Comparison of ENCODE assay signal across 12 mouse cellular contexts in the genomic region with DNA sequence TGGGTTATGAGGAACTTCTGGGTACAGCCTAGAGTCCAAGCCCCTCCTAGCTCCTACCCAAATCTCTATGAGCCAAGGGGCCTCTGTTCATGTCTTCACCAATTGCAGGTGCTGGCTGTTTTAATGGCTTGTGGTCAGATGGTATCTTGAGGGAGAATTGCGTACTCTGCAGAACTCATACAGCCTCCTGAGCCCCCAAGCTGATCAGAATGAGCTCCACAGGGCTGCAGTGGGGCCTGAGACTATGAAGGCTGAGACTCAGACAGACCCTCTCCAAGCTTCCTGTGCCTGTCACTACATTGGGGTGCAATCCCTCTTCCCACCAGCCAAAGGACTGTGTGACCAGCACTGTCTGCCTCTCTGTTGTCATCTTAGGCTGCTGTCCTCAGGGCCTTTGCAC. TPM values are rescaled to one million over a fixed set of nuclear protein-coding genes. Genes with fewer than 3 reads are reported as not detected.
DNase-seq lines count a peak whose midpoint lies in the region; ATAC-seq and TF ChIP-seq lines count a peak whose summit lies in the region.
"Had no signal": no experiment of that assay in that cellular context is flagged by ENCODE, and none has a peak within 500 bp of the region (broad histone marks: within the 10 kb centered on the region; RNA-seq: fewer than 3 reads in every experiment).

No protein-coding gene starts in this region.

- H3K9ac ChIP-seq in heart, embryonic 15.5 days, result no peak overlapping the region
- H3K9ac ChIP-seq in limb, embryonic 15.5 days, result no peak overlapping the region

- peak overlapping the region; percentile 86; the same call in 1 of the 2 replicates for H3K27ac ChIP-seq in heart, embryonic 15.5 days
- peak overlapping the region; percentile 94 for H3K27ac ChIP-seq in limb, embryonic 15.5 days
- H3K27ac ChIP-seq in thymus, adult 2 months (ENCODE audit: control insufficient read depth, insufficient read depth, low read length), result no peak overlapping the region

- H3K4me2 ChIP-seq in heart, embryonic 15.5 days, result no peak overlapping the region
- H3K4me2 ChIP-seq in limb, embryonic 15.5 days, result no peak overlapping the region

- no peaks in the 10 kb centered on the region for H3K36me3 ChIP-seq in heart, embryonic 15.5 days
- no peaks in the 10 kb centered on the region for H3K36me3 ChIP-seq in limb, embryonic 15.5 days
- H3K36me3 ChIP-seq in thymus, adult 2 months (ENCODE audit: control insufficient read depth, insufficient read depth, low read length), result no peaks in the 10 kb centered on the region

- ATAC-seq in heart, embryonic 15.5 days (replicated peaks; ENCODE audit: insufficient number of reproducible peaks, insufficient read depth, low FRiP score, low read depth), result no peak
- no peak for ATAC-seq in limb, embryonic 15.5 days (ENCODE audit: insufficient number of reproducible peaks, low FRiP score, low TSS enrichment, low read depth)
- ATAC-seq in monocyte, adult 5-6 weeks (replicated peaks; ENCODE audit: insufficient number of reproducible peaks, low FRiP score, low TSS enrichment, poor library complexity, severe bottlenecking), result no peak
- ATAC-seq: Patski had no signal

- H3K27me3 ChIP-seq in heart, embryonic 15.5 days, result peaks cover 17% of the 10 kb centered on the region; the same call in 1 of the 2 replicates
- peaks cover 4% of the 10 kb centered on the region; the same call in 1 of the 2 replicates for H3K27me3 ChIP-seq in limb, embryonic 15.5 days
- H3K27me3 ChIP-seq in thymus, adult 2 months (ENCODE audit: control insufficient read depth, insufficient read depth, low read length), result peaks cover 4% of the 10 kb centered on the region; the same call in 1 of the 2 replicates

- no peak for TF ChIP-seq POLR2A in thymus, adult 2 months (IDR thresholded peaks at IDR 0.05; ENCODE audit: control insufficient read depth, extremely low read depth, insufficient read depth, low read length, poor library complexity)

- peaks cover 37% of the 10 kb centered on the region for H3K4me1 ChIP-seq in heart, embryonic 15.5 days (replicated peaks)
- peaks cover 46% of the 10 kb centered on the region for H3K4me1 ChIP-seq in limb, embryonic 15.5 days
- H3K4me1 ChIP-seq in thymus, adult 2 months (replicated peaks; ENCODE audit: control insufficient read depth, insufficient read depth, low read length), result peaks cover 31% of the 10 kb centered on the region

- H3K9me3 ChIP-seq in heart, embryonic 15.5 days (replicated peaks), result no peaks in the 10 kb centered on the region
- H3K9me3 ChIP-seq in limb, embryonic 15.5 days, result no peaks in the 10 kb centered on the region

- no peak overlapping the region for H3K4me3 ChIP-seq in heart, embryonic 15.5 days
- no peak overlapping the region for H3K4me3 ChIP-seq in limb, embryonic 15.5 days
- no peak overlapping the region for H3K4me3 ChIP-seq in thymus, adult 2 months (ENCODE audit: control insufficient read depth, insufficient read depth, low read length)

- no peak for DNase-seq in heart, adult 9 months (ENCODE audit: low spot score in 2 of 2)
- DNase-seq in urinary bladder, postnatal 14 days (ENCODE audit: low spot score), result peak; percentile 2
- no peak for DNase-seq in urinary bladder, postnatal 25 days (ENCODE audit: low spot score)
- no peak for DNase-seq in thymus, postnatal 14 days
- DNase-seq in thymus, adult 2 months, result no peak
- DNase-seq: gastrocnemius, postnatal 14 days had no signal

- no peak for TF ChIP-seq CTCF in thymus, adult 2 months (IDR thresholded peaks at IDR 0.05; ENCODE audit: borderline replicate concordance, control insufficient read depth, extremely low read depth, insufficient read depth, low read length, poor library complexity)

- 96% methylated on average over 1 of the region's 1 CpGs for WGBS in heart, embryonic 15.5 days
- 63% methylated on average over 1 of the region's 1 CpGs for WGBS in limb, embryonic 15.5 days
- 9% methylated on average over 1 of the region's 1 CpGs for WGBS in thymus, adult 2 months

RNA-seq across cellular contexts. Expression of gene Pck1, which starts 19.5 kb away (rescaled TPM):
- polyA plus RNA-seq in heart, embryonic 15.5 days (2015; fragmentation: Nextera tagmentation; extraction: Ambion mirVana), result 0.10 and 0.16 TPM in 2 replicates
- 0.09 and 0.15 TPM in 2 replicates for polyA plus RNA-seq in limb, embryonic 15.5 days (2015; fragmentation: Nextera tagmentation; extraction: Ambion mirVana)
- total RNA-seq in monocyte, adult 5-6 weeks (2017), result not detected in 3 replicates
- polyA plus RNA-seq in thymus, adult 2 months (2012; rRNA removed), result 14.5 and 25.6 TPM in 2 replicates
- total RNA-seq: layer of hippocampus, postnatal 25 days had no signal
- polyA plus RNA-seq: Patski had no signal

RNA-seq across cellular contexts. Expression of gene Zbp1, which starts 46.3 kb away (rescaled TPM):
- 0.68 and 2.3 TPM in 2 replicates for polyA plus RNA-seq in heart, embryonic 15.5 days (2015; fragmentation: Nextera tagmentation; extraction: Ambion mirVana)
- 0.64 and 0.88 TPM in 2 replicates for polyA plus RNA-seq in limb, embryonic 15.5 days (2015; fragmentation: Nextera tagmentation; extraction: Ambion mirVana)
- total RNA-seq in monocyte, adult 5-6 weeks (2017), result 74.4 to 86.1 TPM (median 81.1 TPM) in 3 replicates
- polyA plus RNA-seq in thymus, adult 2 months (2012; rRNA removed), result 58.6 and 63.7 TPM in 2 replicates
- total RNA-seq: gastrocnemius, postnatal 14 days; layer of hippocampus, postnatal 25 days had no signal

RNA-seq across cellular contexts. Expression of gene Ctcfl, which starts 53.1 kb away (rescaled TPM):
- 0.66 and 0.94 TPM in 2 replicates for polyA plus RNA-seq in heart, embryonic 15.5 days (2015; fragmentation: Nextera tagmentation; extraction: Ambion mirVana)
- 0.05 and 0.09 TPM in 2 replicates for polyA plus RNA-seq in limb, embryonic 15.5 days (2015; fragmentation: Nextera tagmentation; extraction: Ambion mirVana)
- total RNA-seq in monocyte, adult 5-6 weeks (2017), result not detected in 3 replicates
- 0.12 TPM in 1 of 2 replicates, not detected in the other for polyA plus RNA-seq in thymus, adult 2 months (2012; rRNA removed)
- total RNA-seq: gastrocnemius, postnatal 14 days; layer of hippocampus, postnatal 25 days had no signal
- polyA plus RNA-seq: lung, postnatal 0 days; Patski had no signal

Comparison
In these comparisons a context has a peak if more than half of its experiments do, and no peak if none do; other contexts are left out.
1. RNA of gene Pck1, which starts 19.5 kb away (polyA plus RNA-seq): 14.5 to 25.6 TPM in thymus, adult 2 months; 0.10 to 0.16 TPM in heart, embryonic 15.5 days and 0.09 to 0.15 TPM in limb, embryonic 15.5 days; every median in the first group is over 10 times any median in the second.
2. RNA of gene Zbp1, which starts 46.3 kb away (polyA plus RNA-seq): 58.6 to 63.7 TPM in thymus, adult 2 months; 0.68 to 2.3 TPM in heart, embryonic 15.5 days and 0.64 to 0.88 TPM in limb, embryonic 15.5 days; every median in the first group is over 10 times any median in the second.